Mouse (Mus musculus): ENCODE results near the gene Gm28845. TPM values are rescaled to one million over a fixed set of nuclear protein-coding genes. Genes with fewer than 3 reads are reported as not detected.

Gm28845 gene
- polyA plus RNA-seq, 1 experiment from 2014 or later = not detected

GRCm38 (mm10) chr1:65146601-65147000 lies 27.2 kb upstream of the Gm28845 start:
- no peak for TF ChIP-seq EP300 (IDR thresholded peaks at IDR 0.05)
- TF ChIP-seq CTCF (IDR thresholded peaks at IDR 0.05) = no peak
- ATAC-seq (no peak), DNase-seq (ENCODE audit: low spot score) (no peak)
- 30% methylated on average over 2 of the region's 2 CpGs for WGBS
- no peaks in the 10 kb centered on the region for H3K27me3 ChIP-seq (replicated peaks; ENCODE audit: insufficient read depth, low read length)
- no peaks in the 10 kb centered on the region for H3K9me3 ChIP-seq (ENCODE audit: low read length)
- no peaks in the 10 kb centered on the region for H3K4me1 ChIP-seq (ENCODE audit: insufficient read depth, low read depth, low read length)
- no peak overlapping the region for H3K9ac ChIP-seq (replicated peaks; ENCODE audit: low read depth)
- no peak overlapping the region for H3K27ac ChIP-seq (ENCODE audit: low read length)
- no peak overlapping the region for H3K4me3 ChIP-seq (ENCODE audit: low read depth, low read length)
- no peaks in the 10 kb centered on the region for H3K36me3 ChIP-seq (ENCODE audit: insufficient read depth, low read length)
- H3K4me2 ChIP-seq (replicated peaks; ENCODE audit: low read depth, low read length) = no peak overlapping the region

GRCm38 (mm10) chr1:65144783-65145182 lies 25.4 kb upstream of the Gm28845 start:
- peak; percentile 8 for DNase-seq (ENCODE audit: low spot score)
- H3K27me3 ChIP-seq (replicated peaks; ENCODE audit: insufficient read depth, low read length) = no peaks in the 10 kb centered on the region
- no peak overlapping the region for H3K9ac ChIP-seq (replicated peaks; ENCODE audit: low read depth)
- no peak overlapping the region for H3K4me2 ChIP-seq (replicated peaks; ENCODE audit: low read depth, low read length)
- H3K36me3 ChIP-seq (ENCODE audit: insufficient read depth, low read length) = no peaks in the 10 kb centered on the region
- H3K4me3 ChIP-seq (ENCODE audit: low read depth, low read length) = no peak overlapping the region
- TF ChIP-seq CTCF (IDR thresholded peaks at IDR 0.05) (no peak), EP300 (IDR thresholded peaks at IDR 0.05) (no peak)
- ATAC-seq = no peak
- H3K27ac ChIP-seq (ENCODE audit: low read length) = no peak overlapping the region
- WGBS = 57% methylated on average over 2 of the region's 2 CpGs
- no peaks in the 10 kb centered on the region for H3K9me3 ChIP-seq (ENCODE audit: low read length)
- no peaks in the 10 kb centered on the region for H3K4me1 ChIP-seq (ENCODE audit: insufficient read depth, low read depth, low read length)

GRCm38 (mm10) chr1:65137560-65137959 lies 18.2 kb upstream of the Gm28845 start:
- WGBS = 83% methylated on average over 6 of the region's 6 CpGs
- Histone ChIP-seq H3K9ac (replicated peaks; ENCODE audit: low read depth) (no peak overlapping the region), H3K4me1 (ENCODE audit: insufficient read depth, low read depth, low read length) (no peaks in the 10 kb centered on the region), H3K27me3 (replicated peaks; ENCODE audit: insufficient read depth, low read length) (no peaks in the 10 kb centered on the region), H3K27ac (ENCODE audit: low read length) (no peak overlapping the region), H3K4me2 (replicated peaks; ENCODE audit: low read depth, low read length) (no peak overlapping the region), H3K36me3 (ENCODE audit: insufficient read depth, low read length) (no peaks in the 10 kb centered on the region), H3K9me3 (ENCODE audit: low read length) (no peaks in the 10 kb centered on the region), H3K4me3 (ENCODE audit: low read depth, low read length) (no peak overlapping the region)
- TF ChIP-seq EP300 (IDR thresholded peaks at IDR 0.05) (no peak), CTCF (IDR thresholded peaks at IDR 0.05) (no peak)
- DNase-seq (ENCODE audit: low spot score) = no peak
- no peak for ATAC-seq

- H3K36me3 ChIP-seq (ENCODE audit: insufficient read depth, low read length) = no peaks in the 10 kb centered on the region
- ATAC-seq = no peak
- no peak for TF ChIP-seq EP300 (IDR thresholded peaks at IDR 0.05)
- TF ChIP-seq CTCF (IDR thresholded peaks at IDR 0.05) = no peak
- WGBS = 82% methylated on average over 1 of the region's 1 CpGs
- no peak overlapping the region for H3K4me2 ChIP-seq (replicated peaks; ENCODE audit: low read depth, low read length)
- no peak overlapping the region for H3K4me3 ChIP-seq (ENCODE audit: low read depth, low read length)
- DNase-seq (ENCODE audit: low spot score) = no peak
- H3K9me3 ChIP-seq (ENCODE audit: low read length) = no peaks in the 10 kb centered on the region
- no peaks in the 10 kb centered on the region for H3K27me3 ChIP-seq (replicated peaks; ENCODE audit: insufficient read depth, low read length)
- no peak overlapping the region for H3K9ac ChIP-seq (replicated peaks; ENCODE audit: low read depth)
- no peak overlapping the region for H3K27ac ChIP-seq (ENCODE audit: low read length)
- H3K4me1 ChIP-seq (ENCODE audit: insufficient read depth, low read depth, low read length) = no peaks in the 10 kb centered on the region
Measured at GRCm38 (mm10) chr1:65132833-65133232, 13.5 kb upstream of the Gm28845 start.

GRCm38 (mm10) chr1:65131671-65132070 lies 12.3 kb upstream of the Gm28845 start:
- Histone ChIP-seq H3K4me1 (ENCODE audit: insufficient read depth, low read depth, low read length) (no peaks in the 10 kb centered on the region), H3K9me3 (ENCODE audit: low read length) (no peaks in the 10 kb centered on the region), H3K36me3 (ENCODE audit: insufficient read depth, low read length) (no peaks in the 10 kb centered on the region), H3K27ac (ENCODE audit: low read length) (no peak overlapping the region), H3K27me3 (replicated peaks; ENCODE audit: insufficient read depth, low read length) (no peaks in the 10 kb centered on the region), H3K4me2 (replicated peaks; ENCODE audit: low read depth, low read length) (no peak overlapping the region), H3K4me3 (ENCODE audit: low read depth, low read length) (no peak overlapping the region), H3K9ac (replicated peaks; ENCODE audit: low read depth) (no peak overlapping the region)
- ATAC-seq (no peak), DNase-seq (ENCODE audit: low spot score) (no peak)
- TF ChIP-seq EP300 (IDR thresholded peaks at IDR 0.05) (no peak), CTCF (IDR thresholded peaks at IDR 0.05) (no peak)
- 91% methylated on average over 1 of the region's 1 CpGs for WGBS

GRCm38 (mm10) chr1:65130226-65130625 lies 10.9 kb upstream of the Gm28845 start:
- no peak for ATAC-seq
- TF ChIP-seq EP300 (IDR thresholded peaks at IDR 0.05) (no peak), CTCF (IDR thresholded peaks at IDR 0.05) (no peak)
- WGBS = 62% methylated on average over 3 of the region's 3 CpGs
- Histone ChIP-seq H3K9ac (replicated peaks; ENCODE audit: low read depth) (no peak overlapping the region), H3K4me1 (ENCODE audit: insufficient read depth, low read depth, low read length) (no peaks in the 10 kb centered on the region), H3K4me3 (ENCODE audit: low read depth, low read length) (no peak overlapping the region), H3K36me3 (ENCODE audit: insufficient read depth, low read length) (no peaks in the 10 kb centered on the region), H3K4me2 (replicated peaks; ENCODE audit: low read depth, low read length) (no peak overlapping the region), H3K27ac (ENCODE audit: low read length) (no peak overlapping the region), H3K9me3 (ENCODE audit: low read length) (no peaks in the 10 kb centered on the region), H3K27me3 (replicated peaks; ENCODE audit: insufficient read depth, low read length) (no peaks in the 10 kb centered on the region)
- no peak for DNase-seq (ENCODE audit: low spot score)

GRCm38 (mm10) chr1:65129634-65130180 lies 10.3 kb upstream of the Gm28845 start:
- no peaks in the 10 kb centered on the region for H3K4me1 ChIP-seq (ENCODE audit: insufficient read depth, low read depth, low read length)
- H3K9me3 ChIP-seq (ENCODE audit: low read length) = no peaks in the 10 kb centered on the region
- no peak overlapping the region for H3K27ac ChIP-seq (ENCODE audit: low read length)
- no peak overlapping the region for H3K9ac ChIP-seq (replicated peaks; ENCODE audit: low read depth)
- H3K27me3 ChIP-seq (replicated peaks; ENCODE audit: insufficient read depth, low read length) = no peaks in the 10 kb centered on the region
- no peak overlapping the region for H3K4me3 ChIP-seq (ENCODE audit: low read depth, low read length)
- H3K4me2 ChIP-seq (replicated peaks; ENCODE audit: low read depth, low read length) = no peak overlapping the region
- TF ChIP-seq CTCF (IDR thresholded peaks at IDR 0.05) (no peak), EP300 (IDR thresholded peaks at IDR 0.05) (no peak)
- DNase-seq (ENCODE audit: low spot score) (no peak), ATAC-seq (no peak)
- 48% methylated on average over 3 of the region's 3 CpGs for WGBS
- H3K36me3 ChIP-seq (ENCODE audit: insufficient read depth, low read length) = no peaks in the 10 kb centered on the region

Data from lung, postnatal 0 days (tissue).